Comparison of ENCODE assay signal across 8 mouse cellular contexts in genomic region chr3:145119002-145119358, GRCm38 (mm10). TPM values are rescaled to one million over a fixed set of nuclear protein-coding genes. Genes with fewer than 3 reads are reported as not detected.
DNase-seq lines count a peak whose midpoint lies in the region; ATAC-seq and TF ChIP-seq lines count a peak whose summit lies in the region.

No protein-coding gene starts in this region.

- H3K27ac ChIP-seq in neural tube, embryonic 11.5 days (ENCODE audit: low read depth, low read length) = peak overlapping the region; percentile 95
- H3K27ac ChIP-seq in limb, embryonic 14.5 days (replicated peaks; ENCODE audit: low read depth, low read length) = peak overlapping the region; percentile 86
- peak overlapping the region; percentile 98; the same call in 1 of the 2 replicates for H3K27ac ChIP-seq in stomach, embryonic 14.5 days (ENCODE audit: low read length)

- H3K9me3 ChIP-seq in neural tube, embryonic 11.5 days (ENCODE audit: control insufficient read depth, low read length) = no peaks in the 10 kb centered on the region
- no peaks in the 10 kb centered on the region for H3K9me3 ChIP-seq in limb, embryonic 14.5 days (ENCODE audit: control insufficient read depth, low read length)
- no peaks in the 10 kb centered on the region for H3K9me3 ChIP-seq in stomach, embryonic 14.5 days (ENCODE audit: control insufficient read depth, low read depth, low read length)

- H3K27me3 ChIP-seq in neural tube, embryonic 11.5 days (ENCODE audit: control insufficient read depth, insufficient read depth, low read length) = no peaks in the 10 kb centered on the region
- H3K27me3 ChIP-seq in limb, embryonic 14.5 days (ENCODE audit: control insufficient read depth, insufficient read depth, low read length) = no peaks in the 10 kb centered on the region
- no peaks in the 10 kb centered on the region for H3K27me3 ChIP-seq in stomach, embryonic 14.5 days (ENCODE audit: control insufficient read depth, insufficient read depth, low read length)

- peak overlapping the region; percentile 64 for H3K4me3 ChIP-seq in neural tube, embryonic 11.5 days (ENCODE audit: low read depth, low read length)
- peak overlapping the region; percentile 51 for H3K4me3 ChIP-seq in limb, embryonic 14.5 days (replicated peaks; ENCODE audit: low read length)
- peak overlapping the region; percentile 66 for H3K4me3 ChIP-seq in stomach, embryonic 14.5 days (ENCODE audit: low read depth, low read length)

- ATAC-seq in neural tube, embryonic 11.5 days (ENCODE audit: insufficient read depth, low FRiP score, low TSS enrichment) = peak; percentile 58; the same call in 1 of the 2 replicates
- peak; percentile 16; the same call in 1 of the 2 replicates for ATAC-seq in erythroid progenitor cell, adult 5-6 weeks (replicated peaks; ENCODE audit: low FRiP score, poor library complexity, severe bottlenecking)
- no peak for ATAC-seq in limb, embryonic 14.5 days (ENCODE audit: low FRiP score, low read depth)
- no peak for ATAC-seq in stomach, embryonic 14.5 days (ENCODE audit: insufficient number of reproducible peaks, insufficient read depth, low FRiP score, low read depth)

- no peaks in the 10 kb centered on the region for H3K36me3 ChIP-seq in neural tube, embryonic 11.5 days (ENCODE audit: control insufficient read depth, insufficient read depth, low read length)
- no peaks in the 10 kb centered on the region for H3K36me3 ChIP-seq in limb, embryonic 14.5 days (ENCODE audit: control insufficient read depth, insufficient read depth, low read length)
- H3K36me3 ChIP-seq in stomach, embryonic 14.5 days (ENCODE audit: control insufficient read depth, insufficient read depth, low read length) = no peaks in the 10 kb centered on the region

- peak overlapping the region; percentile 74 for H3K4me2 ChIP-seq in neural tube, embryonic 11.5 days (ENCODE audit: low read depth)
- peak overlapping the region; percentile 63 for H3K4me2 ChIP-seq in limb, embryonic 14.5 days (replicated peaks; ENCODE audit: low read depth, low read length, severe bottlenecking)
- H3K4me2 ChIP-seq in stomach, embryonic 14.5 days (replicated peaks; ENCODE audit: low read depth, low read length) = peak overlapping the region; percentile 75

- WGBS in neural tube, embryonic 11.5 days = 5% methylated on average over 14 of the region's 14 CpGs
- 3% methylated on average over 14 of the region's 14 CpGs for WGBS in limb, embryonic 14.5 days
- under 1% methylated on average over 14 of the region's 14 CpGs for WGBS in stomach, embryonic 14.5 days

- intact Hi-C loops in left cerebral cortex, postnatal 36 days (cut with DNase I) = no loop called here

- H3K9ac ChIP-seq in neural tube, embryonic 11.5 days (ENCODE audit: low read length) = peak overlapping the region; percentile 90
- peak overlapping the region; percentile 72 for H3K9ac ChIP-seq in limb, embryonic 14.5 days (ENCODE audit: low read depth, low read length, severe bottlenecking)
- H3K9ac ChIP-seq in stomach, embryonic 14.5 days (replicated peaks; ENCODE audit: low read depth, low read length) = peak overlapping the region; percentile 77

- no peaks in the 10 kb centered on the region for H3K4me1 ChIP-seq in neural tube, embryonic 11.5 days (ENCODE audit: control insufficient read depth, insufficient read depth, low read length)
- H3K4me1 ChIP-seq in limb, embryonic 14.5 days (ENCODE audit: control insufficient read depth, insufficient read depth, low read length) = 0 out of 2 replicates have a peak, but pooled peaks cover 9% of the 10 kb centered on the region
- no peaks in the 10 kb centered on the region for H3K4me1 ChIP-seq in stomach, embryonic 14.5 days (ENCODE audit: control insufficient read depth, insufficient read depth, low read length)

- 0 out of 2 replicates have a peak, but pooled peaks have one; percentile 26 for TF ChIP-seq POLR2A in limb, embryonic 14.5 days (IDR thresholded peaks at IDR 0.05; ENCODE audit: borderline replicate concordance, extremely low read depth, insufficient read depth, insufficient read length)

- DNase-seq in neural tube, embryonic 11.5 days (ENCODE audit: low spot score) = no peak
- DNase-seq in neural tube, embryonic 10.5 days (ENCODE audit: extremely low spot score, low spot score) = no peak
- no peak for DNase-seq in limb, embryonic 14.5 days (ENCODE audit: low spot score)
- no peak for DNase-seq in left cerebral cortex, postnatal 36 days (ENCODE audit: low spot score in 2 of 2)
- DNase-seq in yolk sac, embryonic 10.5 days (ENCODE audit: low spot score) = no peak
- DNase-seq in gastrocnemius, adult 18-20 months (ENCODE audit: low spot score) = no peak

RNA-seq across cellular contexts. Expression of gene Odf2l, which starts 0.6 kb away (rescaled TPM):
- 22.1 and 23.7 TPM in 2 replicates for polyA plus RNA-seq in neural tube, embryonic 11.5 days (2014; fragmentation: Nextera tagmentation; extraction: Ambion mirVana)
- 25.6 and 33.1 TPM in 2 replicates for total RNA-seq in erythroid progenitor cell, adult 5-6 weeks (2015; ENCODE audit: low replicate concordance)
- total RNA-seq in erythroid progenitor cell, adult 5-6 weeks (2017; ENCODE audit: low replicate concordance) = 29.3 and 33.0 TPM in 2 replicates
- polyA plus RNA-seq in limb, embryonic 14.5 days (2012; rRNA removed) = 17.9 and 23.5 TPM in 2 replicates
- polyA plus RNA-seq in limb, embryonic 14.5 days (2014; fragmentation: Nextera tagmentation; extraction: Ambion mirVana) = 16.1 and 16.4 TPM in 2 replicates
- polyA plus RNA-seq in stomach, embryonic 14.5 days (2014; fragmentation: Nextera tagmentation; extraction: Ambion mirVana) = 22.3 and 23.4 TPM in 2 replicates
- 10 to 100 TPM; 17.6 to 30.1 TPM for total RNA-seq in left cerebral cortex, postnatal 36 days (2021)
- total RNA-seq in gastrocnemius, adult 18-20 months (2021) = 1 to 10 TPM; 8.4 to 9.5 TPM

RNA-seq across cellular contexts. Expression of gene Clca2, which starts 19.7 kb away (rescaled TPM):
- 0.18 and 0.24 TPM in 2 replicates for polyA plus RNA-seq in neural tube, embryonic 11.5 days (2014; fragmentation: Nextera tagmentation; extraction: Ambion mirVana)
- total RNA-seq in erythroid progenitor cell, adult 5-6 weeks (2015; ENCODE audit: low replicate concordance) = not detected in 2 replicates
- total RNA-seq in erythroid progenitor cell, adult 5-6 weeks (2017; ENCODE audit: low replicate concordance) = not detected in 2 replicates
- 0.65 and 1.8 TPM in 2 replicates for polyA plus RNA-seq in limb, embryonic 14.5 days (2012; rRNA removed)
- 0.37 and 0.87 TPM in 2 replicates for polyA plus RNA-seq in limb, embryonic 14.5 days (2014; fragmentation: Nextera tagmentation; extraction: Ambion mirVana)
- polyA plus RNA-seq in stomach, embryonic 14.5 days (2014; fragmentation: Nextera tagmentation; extraction: Ambion mirVana) = 1.2 and 1.4 TPM in 2 replicates
- not detected for total RNA-seq in left cerebral cortex, postnatal 36 days (2021)
- total RNA-seq in gastrocnemius, adult 18-20 months (2021) = under 1 TPM in 1 of 2 experiments, not detected in 1; 0.09 TPM

Comparison
In these comparisons a context has a peak if more than half of its experiments do, and no peak if none do; other contexts are left out.
1. ATAC-seq: peak in neural tube, embryonic 11.5 days (single experiment) and erythroid progenitor cell, adult 5-6 weeks (single experiment); none in limb, embryonic 14.5 days (single experiment) and stomach, embryonic 14.5 days (single experiment).
2. Peak in every context shown above with its lines, with median percentiles within 50 percentile points of each other: H3K27ac ChIP-seq, H3K4me2 ChIP-seq, H3K4me3 ChIP-seq and H3K9ac ChIP-seq.